Mouse (Mus musculus) spleen, adult 2 months (tissue): ENCODE measurements around the gene Fbrs.

Source experiments
- CTCF ChIP-seq: fragments of 200-500 bp; IDR thresholded peaks from 2 replicates; pipeline ENCODE4 v1.5.1; 2011; ENCODE audit warnings: mild to moderate bottlenecking, inconsistent platforms; ENCODE audit not compliant: insufficient read depth, insufficient read length, insufficient replicate concordance; ENCODE audit errors: extremely low read depth
- POLR2A ChIP-seq: fragments of 200-500 bp; IDR thresholded peaks from 2 replicates; pipeline ENCODE4 v1.6.1; 2011; ENCODE audit warnings: low read depth, low read length, inconsistent platforms

GRCm38 (mm10) chr7:127470743-127471645 is 8.0 kb upstream of the Fbrs start:
- TF ChIP-seq POLR2A (peak; percentile 34; the same call in 1 of the 2 replicates), CTCF (no peak)
